Mouse (Mus musculus): ENCODE measurements around the gene Ltn1. TPM values are rescaled to one million over a fixed set of nuclear protein-coding genes. Genes with fewer than 3 reads are reported as not detected.

The Ltn1 gene
- polyA plus RNA-seq, 1 experiment: 16.5 TPM

GRCm38 (mm10) chr16:87445110-87445509 is 12.7 kb upstream of the Ltn1 start:
- no peak overlapping the region for H3K4me3 ChIP-seq (replicated peaks; ENCODE audit: insufficient read depth, low read depth, low read length)
- H3K27ac ChIP-seq (ENCODE audit: insufficient read depth, low read length): no peak overlapping the region
- H3K4me1 ChIP-seq (ENCODE audit: control insufficient read depth, insufficient read depth, low read length): no peaks in the 10 kb centered on the region; the same call in 1 of the 2 replicates
- DNase-seq: no peak
- TF ChIP-seq POLR2A (IDR thresholded peaks at IDR 0.05; ENCODE audit: borderline replicate concordance, insufficient read depth, low read length): no peak
- TF ChIP-seq CTCF (IDR thresholded peaks at IDR 0.05; ENCODE audit: borderline replicate concordance, insufficient read depth, low read depth, low read length): no peak
- no peaks in the 10 kb centered on the region for H3K27me3 ChIP-seq (ENCODE audit: control insufficient read depth, insufficient read depth, low read length)

- 48% methylated on average over 1 of the region's 1 CpGs for WGBS
Measured at GRCm38 (mm10) chr16:87444071-87444470, 11.7 kb upstream of the Ltn1 start.

GRCm38 (mm10) chr16:87443245-87443644 is 10.8 kb upstream of the Ltn1 start:
- Histone ChIP-seq H3K27ac (ENCODE audit: insufficient read depth, low read length) (no peak overlapping the region), H3K27me3 (ENCODE audit: control insufficient read depth, insufficient read depth, low read length) (no peaks in the 10 kb centered on the region), H3K4me1 (ENCODE audit: control insufficient read depth, insufficient read depth, low read length) (no peaks in the 10 kb centered on the region; the same call in 1 of the 2 replicates), H3K4me3 (replicated peaks; ENCODE audit: insufficient read depth, low read depth, low read length) (no peak overlapping the region)
- no peak for TF ChIP-seq CTCF (IDR thresholded peaks at IDR 0.05; ENCODE audit: borderline replicate concordance, insufficient read depth, low read depth, low read length)
- TF ChIP-seq POLR2A (IDR thresholded peaks at IDR 0.05; ENCODE audit: borderline replicate concordance, insufficient read depth, low read length): no peak
- no peak for DNase-seq

More at GRCm38 (mm10) chr16:87444071-87444470, 11.7 kb upstream of the Ltn1 start:
- Histone ChIP-seq H3K4me1 (ENCODE audit: control insufficient read depth, insufficient read depth, low read length) (no peaks in the 10 kb centered on the region; the same call in 1 of the 2 replicates), H3K27me3 (ENCODE audit: control insufficient read depth, insufficient read depth, low read length) (no peaks in the 10 kb centered on the region), H3K4me3 (replicated peaks; ENCODE audit: insufficient read depth, low read depth, low read length) (no peak overlapping the region), H3K27ac (ENCODE audit: insufficient read depth, low read length) (no peak overlapping the region)
- DNase-seq: no peak
- TF ChIP-seq POLR2A (IDR thresholded peaks at IDR 0.05; ENCODE audit: borderline replicate concordance, insufficient read depth, low read length) (no peak), CTCF (IDR thresholded peaks at IDR 0.05; ENCODE audit: borderline replicate concordance, insufficient read depth, low read depth, low read length) (no peak)

GRCm38 (mm10) chr16:87442291-87442690 is 9.9 kb upstream of the Ltn1 start:
- H3K4me3 ChIP-seq (replicated peaks; ENCODE audit: insufficient read depth, low read depth, low read length): no peak overlapping the region
- TF ChIP-seq CTCF (IDR thresholded peaks at IDR 0.05; ENCODE audit: borderline replicate concordance, insufficient read depth, low read depth, low read length): no peak
- no peak for TF ChIP-seq POLR2A (IDR thresholded peaks at IDR 0.05; ENCODE audit: borderline replicate concordance, insufficient read depth, low read length)
- no peaks in the 10 kb centered on the region for H3K27me3 ChIP-seq (ENCODE audit: control insufficient read depth, insufficient read depth, low read length)
- no peak overlapping the region for H3K27ac ChIP-seq (ENCODE audit: insufficient read depth, low read length)
- H3K4me1 ChIP-seq (ENCODE audit: control insufficient read depth, insufficient read depth, low read length): no peaks in the 10 kb centered on the region; the same call in 1 of the 2 replicates
- WGBS: 30% methylated on average over 5 of the region's 5 CpGs
- DNase-seq: no peak

DNA sequence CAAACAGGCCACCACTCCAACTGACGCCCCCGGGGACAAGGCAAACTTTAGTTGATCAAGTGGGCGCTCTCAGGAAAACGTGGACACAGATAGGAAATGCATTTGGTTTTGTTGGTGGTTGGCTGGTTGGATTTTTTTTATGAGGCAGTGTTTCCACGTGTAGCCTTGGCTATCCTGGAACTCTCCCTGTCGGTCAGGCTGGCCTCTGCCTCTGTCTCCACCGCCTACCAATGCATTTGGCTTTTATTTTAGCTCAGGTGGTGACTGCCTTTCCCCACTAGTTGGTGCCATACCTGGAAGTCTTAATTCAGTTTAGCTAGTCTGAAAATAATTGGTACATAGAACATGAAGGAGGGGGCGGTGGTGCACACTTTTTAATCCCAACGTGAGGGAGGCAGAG is 8.7 kb upstream of the Ltn1 start:
- no peaks in the 10 kb centered on the region; the same call in 1 of the 2 replicates for H3K4me1 ChIP-seq (ENCODE audit: control insufficient read depth, insufficient read depth, low read length)
- H3K27ac ChIP-seq (ENCODE audit: insufficient read depth, low read length): no peak overlapping the region
- peak in 1 of 2 experiments; percentile 37 for DNase-seq
- TF ChIP-seq CTCF (IDR thresholded peaks at IDR 0.05; ENCODE audit: borderline replicate concordance, insufficient read depth, low read depth, low read length) (peak; percentile 37; the same call in 1 of the 2 replicates), POLR2A (IDR thresholded peaks at IDR 0.05; ENCODE audit: borderline replicate concordance, insufficient read depth, low read length) (no peak)
- H3K27me3 ChIP-seq (ENCODE audit: control insufficient read depth, insufficient read depth, low read length): no peaks in the 10 kb centered on the region
- WGBS: 22% methylated on average over 9 of the region's 9 CpGs
- peak overlapping the region; percentile 68 for H3K4me3 ChIP-seq (replicated peaks; ENCODE audit: insufficient read depth, low read depth, low read length)

DNA sequence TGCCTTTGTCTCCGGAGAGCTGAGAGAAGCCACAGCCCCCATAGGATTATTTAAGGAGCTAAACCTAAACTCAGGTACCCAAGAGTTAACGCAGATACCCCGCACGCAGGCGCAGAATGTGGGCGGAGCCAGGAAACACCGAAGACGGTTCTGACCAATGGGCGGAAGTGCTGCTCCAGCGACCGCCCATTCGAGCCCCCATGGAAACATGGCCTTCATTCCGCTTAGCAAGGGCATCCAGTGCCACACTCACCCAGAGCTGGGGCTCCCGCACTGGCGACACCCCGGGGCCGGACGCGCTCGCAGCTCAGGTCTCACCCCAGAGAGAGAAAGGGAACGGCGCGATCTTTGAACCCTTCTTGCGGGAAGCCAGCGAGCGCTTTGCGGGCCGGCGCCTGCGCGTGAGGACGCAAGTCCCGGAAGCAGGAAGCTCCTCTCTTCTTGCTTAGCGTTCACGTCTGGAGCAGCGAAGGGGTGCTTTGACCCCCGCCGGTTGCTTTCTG is 7.8 kb upstream of the Ltn1 start, which contains the start of gene Rwdd2b:
Gene Rwdd2b, minus strand, starts transcription at position 390 of the 503 bp plus-strand sequence.
- no peaks in the 10 kb centered on the region; the same call in 1 of the 2 replicates for H3K4me1 ChIP-seq (ENCODE audit: control insufficient read depth, insufficient read depth, low read length)
- no peak for TF ChIP-seq CTCF (IDR thresholded peaks at IDR 0.05; ENCODE audit: borderline replicate concordance, insufficient read depth, low read depth, low read length)
- TF ChIP-seq POLR2A (IDR thresholded peaks at IDR 0.05; ENCODE audit: borderline replicate concordance, insufficient read depth, low read length): peak; percentile 76; the same call in 1 of the 2 replicates
- peak within 1 kb of the TSS; percentile 68 for H3K4me3 ChIP-seq (replicated peaks; ENCODE audit: insufficient read depth, low read depth, low read length)
- under 1% methylated on average over 38 of the region's 38 CpGs for WGBS
- no peaks in the 10 kb centered on the region for H3K27me3 ChIP-seq (ENCODE audit: control insufficient read depth, insufficient read depth, low read length)
- DNase-seq: peak; percentile 93 to 95
- peak within 1 kb of the TSS; percentile 76 for H3K27ac ChIP-seq (ENCODE audit: insufficient read depth, low read length)

DNA sequence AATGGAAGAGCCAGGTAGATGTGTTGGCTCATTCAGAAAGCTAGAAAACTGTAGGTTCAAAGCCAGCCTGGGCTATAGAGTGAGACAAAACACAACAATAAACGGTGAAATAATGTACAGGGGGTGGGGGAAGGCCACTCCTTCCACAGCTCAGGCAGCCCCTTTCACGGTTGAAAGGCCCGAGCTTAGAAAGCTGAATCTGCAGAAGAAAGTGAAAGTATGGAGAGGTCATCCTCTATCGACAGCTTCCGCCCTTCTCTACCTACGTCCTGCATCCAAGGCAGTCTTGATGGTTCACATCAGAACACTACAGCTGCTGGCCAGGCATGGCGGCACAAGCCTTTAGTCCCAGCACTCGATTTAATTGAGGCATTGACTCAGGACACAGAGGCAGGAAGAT is 6.3 kb upstream of the Ltn1 start:
- no peak overlapping the region for H3K27ac ChIP-seq (ENCODE audit: insufficient read depth, low read length)
- no peak for DNase-seq
- no peak for TF ChIP-seq CTCF (IDR thresholded peaks at IDR 0.05; ENCODE audit: borderline replicate concordance, insufficient read depth, low read depth, low read length)
- 87% methylated on average over 8 of the region's 8 CpGs for WGBS
- H3K4me3 ChIP-seq (replicated peaks; ENCODE audit: insufficient read depth, low read depth, low read length): no peak overlapping the region
- H3K27me3 ChIP-seq (ENCODE audit: control insufficient read depth, insufficient read depth, low read length): no peaks in the 10 kb centered on the region
- H3K4me1 ChIP-seq (ENCODE audit: control insufficient read depth, insufficient read depth, low read length): no peaks in the 10 kb centered on the region; the same call in 1 of the 2 replicates

DNA sequence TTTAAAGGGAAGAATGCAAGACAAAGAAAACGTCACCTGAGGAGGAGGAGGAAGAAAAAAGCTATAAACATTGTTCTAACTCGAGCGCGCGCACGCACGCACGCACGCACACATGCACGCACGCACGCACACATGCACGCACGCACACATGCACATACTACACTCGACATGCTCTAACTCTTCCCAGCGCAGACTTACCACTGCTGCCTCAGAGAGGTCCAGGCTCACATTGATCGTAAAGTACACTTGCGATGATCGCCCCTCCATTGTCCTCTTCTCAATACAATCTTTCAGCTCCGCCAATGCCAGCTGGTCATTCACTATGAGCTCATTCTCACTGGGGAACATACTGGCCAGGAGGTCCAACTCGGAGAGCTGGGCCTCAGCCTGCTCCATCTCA is 4.7 kb upstream of the Ltn1 start:
- no peaks in the 10 kb centered on the region; the same call in 1 of the 2 replicates for H3K4me1 ChIP-seq (ENCODE audit: control insufficient read depth, insufficient read depth, low read length)
- no peak for DNase-seq
- no peak overlapping the region for H3K4me3 ChIP-seq (replicated peaks; ENCODE audit: insufficient read depth, low read depth, low read length)
- TF ChIP-seq CTCF (IDR thresholded peaks at IDR 0.05; ENCODE audit: borderline replicate concordance, insufficient read depth, low read depth, low read length) (no peak), POLR2A (IDR thresholded peaks at IDR 0.05; ENCODE audit: borderline replicate concordance, insufficient read depth, low read length) (no peak)
- WGBS: 90% methylated on average over 21 of the region's 21 CpGs
- no peak overlapping the region for H3K27ac ChIP-seq (ENCODE audit: insufficient read depth, low read length)
- no peaks in the 10 kb centered on the region for H3K27me3 ChIP-seq (ENCODE audit: control insufficient read depth, insufficient read depth, low read length)

Data from cerebellum, adult 2 months (tissue).